Mouse (Mus musculus) cerebellum, adult 11-12 months (tissue): ENCODE results near the gene Irgm1.
"Not testable (repeated sequence)": the region's sequence is repeated elsewhere in the genome, so short reads cannot be mapped to it uniquely, and the experiment has no call there.

Source experiments
- DNase-seq: peaks from one replicate; pipeline ENCODE4 v3.0.0; 2022

The Irgm1 gene

DNA sequence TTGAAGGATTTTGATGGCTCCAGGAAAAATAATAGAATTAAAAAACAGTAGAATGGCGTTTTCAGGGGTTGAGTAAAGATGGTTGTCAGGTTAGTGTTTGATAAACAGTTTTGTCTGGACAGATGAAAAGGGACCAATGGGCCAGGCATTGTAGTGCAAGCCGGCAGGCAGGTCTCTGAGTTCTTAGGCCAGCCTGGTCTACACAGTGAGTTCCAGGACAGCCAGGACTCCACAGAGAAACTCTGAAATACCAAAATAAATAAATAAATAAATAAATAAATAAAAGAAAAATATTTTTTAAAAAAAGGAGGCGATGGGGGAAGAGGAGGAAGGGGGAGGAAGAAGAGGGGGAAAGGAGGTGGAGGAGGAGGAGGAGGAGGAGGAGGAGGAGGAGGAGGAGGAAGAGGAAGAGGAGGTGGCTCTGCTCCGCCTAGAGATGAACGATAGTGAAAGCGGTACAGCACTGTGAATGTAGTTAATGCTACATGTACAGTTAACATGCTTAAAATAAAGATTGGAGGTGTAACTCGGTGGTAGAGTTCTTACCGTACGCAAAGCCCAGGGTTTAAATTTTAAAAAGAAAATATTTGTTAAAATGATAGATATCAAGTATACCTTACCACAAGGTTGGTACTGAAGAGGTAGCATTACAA, 38.3 kb downstream of the Irgm1 start:
- no peak for DNase-seq

GRCm38 (mm10) chr11:48831273-48831672, 40.2 kb downstream of the Irgm1 start:
- no peak for DNase-seq

DNA sequence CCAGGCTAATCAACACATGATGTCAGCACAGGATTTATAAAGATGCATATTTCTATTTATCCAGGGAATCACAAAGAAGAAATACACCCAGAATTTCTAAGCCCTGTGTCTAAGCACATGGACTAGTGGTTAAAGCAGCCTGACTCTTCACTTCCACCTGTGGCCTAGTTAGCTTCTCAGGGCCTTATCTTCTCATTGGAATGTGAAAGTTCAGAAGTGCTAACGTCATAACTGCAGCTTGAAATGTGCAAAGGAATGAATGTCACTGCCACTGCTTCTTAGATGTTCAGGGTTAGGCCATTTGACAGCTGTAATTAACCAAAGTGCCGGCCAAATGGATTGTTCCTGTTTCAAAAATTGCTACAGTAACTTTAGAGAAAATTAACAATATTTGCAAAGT, 41.2 kb downstream of the Irgm1 start:
- DNase-seq, result no peak

DNA sequence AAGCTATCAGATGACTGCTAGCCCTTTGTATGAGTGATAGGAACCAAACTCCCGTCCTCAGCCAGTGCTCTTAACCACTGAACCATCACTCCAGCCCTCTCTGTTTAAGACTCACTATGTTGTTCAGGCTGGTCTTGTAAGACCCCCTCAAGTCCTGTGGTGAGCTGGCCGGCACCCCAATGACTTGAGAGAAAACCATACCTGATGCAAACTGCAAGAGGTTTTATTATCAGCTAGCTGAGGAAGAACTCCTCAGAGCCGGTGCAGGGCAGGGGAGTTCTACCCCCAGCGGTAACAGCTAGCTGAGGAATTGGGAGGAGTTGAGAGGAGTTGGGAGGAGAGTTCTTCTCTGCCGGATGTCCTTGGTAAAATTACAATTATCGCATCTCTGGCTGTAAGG, 43.6 kb downstream of the Irgm1 start:
- DNase-seq, result no peak

DNA sequence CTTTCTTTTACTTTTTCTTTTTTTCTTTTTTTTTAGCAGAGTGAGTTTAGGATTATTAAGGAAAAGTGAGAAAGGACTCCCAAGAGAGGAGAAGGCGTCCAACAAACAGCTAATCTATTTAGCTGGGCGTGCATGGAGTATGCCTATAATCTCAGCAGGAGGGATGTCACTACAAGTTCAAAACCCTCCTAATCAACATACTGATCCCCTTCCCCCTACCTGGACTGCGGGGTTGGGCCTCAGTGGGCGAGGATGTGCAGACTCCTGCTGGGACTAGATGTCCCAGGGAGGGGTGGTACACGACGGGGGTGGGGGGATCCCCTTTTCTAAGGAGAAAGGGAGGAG, 44.8 kb downstream of the Irgm1 start:
- no peak for DNase-seq

DNA sequence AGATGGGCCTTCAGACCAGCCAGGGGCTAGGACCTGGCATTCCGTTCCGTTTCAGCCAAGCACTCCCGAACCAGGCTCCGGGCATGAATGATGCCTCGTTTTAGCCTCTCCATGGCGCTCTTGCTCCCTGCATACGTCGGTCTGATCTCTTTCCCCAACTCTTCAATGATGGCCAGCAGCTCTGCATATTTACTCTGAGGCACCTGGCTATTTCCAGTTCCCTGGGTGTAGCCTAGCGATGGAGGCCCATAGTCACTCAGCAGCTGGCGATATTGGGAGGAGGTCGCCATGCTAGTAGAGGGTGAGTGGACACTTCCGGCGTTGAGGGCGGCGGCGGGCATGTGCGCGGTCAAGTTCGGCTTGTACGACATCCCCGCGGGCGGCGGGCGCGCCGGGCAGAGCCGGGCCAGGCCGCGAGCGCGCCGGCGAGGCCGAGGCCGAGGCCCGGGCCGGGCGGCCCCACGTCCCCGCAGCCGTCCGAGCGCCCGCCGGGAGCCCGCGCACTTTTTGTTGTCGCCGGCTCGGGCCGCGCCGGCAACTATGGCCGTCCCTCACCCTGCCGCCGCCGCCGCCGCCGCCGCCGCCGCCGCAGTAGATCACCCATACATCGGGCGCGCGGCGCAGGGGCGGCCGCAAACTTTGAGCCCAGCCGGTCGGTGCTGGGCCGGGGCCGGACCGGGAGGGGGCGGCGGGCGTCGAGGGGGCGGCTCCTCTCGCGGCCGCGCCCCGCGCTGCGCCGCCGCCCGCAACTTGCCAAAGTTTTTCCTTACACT, 45.3 kb downstream of the Irgm1 start, which contains the start of the genes Trim7 and Gm12184:
Gene Trim7, plus strand, starts transcription at position 162 of the 773 bp plus-strand sequence.
Gene Gm12184, minus strand, starts transcription at position 677 of the 773 bp plus-strand sequence.
- DNase-seq, result not testable (repeated sequence)

- no peak for DNase-seq
Measured at GRCm38 (mm10) chr11:48824311-48824830, 47.1 kb downstream of the Irgm1 start.

- DNase-seq, result no peak
Measured at GRCm38 (mm10) chr11:48823536-48823972, 47.9 kb downstream of the Irgm1 start.

DNA sequence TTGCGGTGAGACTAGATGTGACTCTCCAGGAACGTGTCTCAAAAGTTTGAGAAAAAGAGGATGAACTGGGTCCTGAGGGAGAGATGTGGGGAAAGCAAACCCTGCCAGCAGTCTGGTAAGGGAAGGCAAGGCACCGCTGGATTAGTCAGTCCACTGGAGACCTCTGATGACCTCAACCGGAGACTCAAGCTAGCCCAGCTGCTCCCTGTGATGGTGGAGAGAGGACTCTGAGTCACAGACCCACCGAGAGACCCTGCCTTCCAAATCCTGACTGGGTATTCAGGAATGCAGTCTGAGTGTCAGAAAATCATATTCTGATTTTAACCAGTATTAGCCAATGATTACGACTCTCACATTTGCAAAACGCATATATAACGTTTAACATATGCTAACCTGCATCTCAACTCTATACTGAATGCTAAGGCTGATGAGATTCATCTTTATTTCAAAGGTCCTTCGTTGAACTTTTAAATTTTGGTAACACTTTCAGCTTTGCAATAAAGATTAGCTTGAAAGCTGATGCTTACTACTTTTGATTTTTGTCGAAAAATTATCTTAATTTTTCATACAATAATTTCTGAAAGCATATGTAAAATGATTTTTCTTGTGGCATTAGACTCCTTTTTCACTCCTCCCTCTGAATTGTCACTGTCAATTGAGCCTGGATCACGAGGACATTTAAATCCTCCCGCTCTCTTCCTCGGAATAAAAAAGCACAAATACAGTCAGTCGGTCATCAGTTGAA, 48.5 kb downstream of the Irgm1 start:
- DNase-seq, result no peak

DNA sequence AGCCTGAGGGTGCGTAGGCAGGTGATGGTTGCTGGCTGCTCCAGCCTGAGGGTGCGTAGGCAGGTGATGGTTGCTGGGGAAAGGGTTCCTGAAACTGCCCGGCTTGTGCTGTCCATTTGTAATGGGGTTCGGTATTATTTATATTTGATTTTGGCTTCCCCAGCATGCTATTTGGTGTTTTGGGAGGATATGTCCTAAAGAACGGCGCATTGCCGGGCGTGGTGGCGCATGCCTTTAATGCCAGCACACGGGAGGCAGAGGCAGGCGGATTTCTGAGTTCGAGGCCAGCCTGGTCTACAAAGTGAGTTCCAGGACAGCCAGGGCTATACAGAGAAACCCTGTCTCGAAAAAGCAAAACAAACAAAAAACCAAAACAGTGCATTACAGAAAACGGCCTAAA, 50.2 kb downstream of the Irgm1 start:
- not testable (repeated sequence) for DNase-seq

GRCm38 (mm10) chr11:48820308-48820674, 51.2 kb downstream of the Irgm1 start:
- no peak for DNase-seq

DNA sequence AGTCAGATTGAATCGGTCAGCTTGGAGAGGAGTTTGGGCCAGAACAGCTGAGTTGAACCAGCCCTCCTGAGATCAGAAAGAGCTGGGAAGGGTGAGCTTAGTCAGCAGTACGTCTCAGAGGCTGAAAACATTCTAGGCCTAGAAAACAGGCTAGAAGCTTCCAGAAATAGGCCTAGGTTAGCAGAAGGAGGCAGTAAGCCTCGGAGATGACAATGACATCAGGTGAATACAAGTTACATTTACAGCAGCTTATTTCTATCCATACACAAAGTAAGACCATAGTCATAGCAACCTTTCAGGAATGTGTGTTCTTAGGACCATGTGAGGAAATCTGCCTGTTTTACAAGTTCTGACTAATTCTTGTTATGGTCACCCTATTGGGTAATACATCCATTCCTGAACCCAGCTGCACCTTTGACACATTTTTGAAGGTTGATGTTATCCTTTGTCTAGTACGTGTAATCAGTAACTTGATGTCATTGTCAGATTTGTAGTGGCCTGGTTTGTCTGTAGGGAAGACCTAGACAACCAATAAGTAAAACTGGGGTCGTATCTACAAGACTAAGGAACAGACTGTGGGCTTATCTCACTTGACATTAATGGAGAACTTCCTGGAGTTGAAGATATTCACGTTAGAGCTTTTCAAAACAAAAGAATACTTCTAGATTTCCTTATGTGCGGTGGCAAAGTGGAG, 51.7 kb downstream of the Irgm1 start:
- DNase-seq, result no peak

DNA sequence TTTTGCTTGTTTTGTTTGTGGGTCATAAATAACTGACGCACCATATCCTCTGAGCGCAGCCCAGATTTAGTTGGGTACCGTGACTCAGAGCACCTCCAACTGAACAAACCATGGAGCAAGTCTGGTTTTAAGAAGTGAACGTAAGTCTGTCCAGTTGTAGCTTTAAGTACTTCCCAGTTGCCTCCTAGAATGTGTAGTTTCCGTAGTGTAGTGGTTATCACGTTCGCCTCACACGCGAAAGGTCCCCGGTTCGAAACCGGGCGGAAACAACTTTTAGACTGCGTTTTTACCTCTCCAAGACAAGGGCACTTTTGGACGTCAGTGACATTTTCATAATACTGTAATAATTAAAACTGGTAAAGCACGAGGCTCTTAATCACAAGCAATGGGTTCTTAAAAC, 53.1 kb downstream of the Irgm1 start:
- DNase-seq, result peak; percentile 75

DNA sequence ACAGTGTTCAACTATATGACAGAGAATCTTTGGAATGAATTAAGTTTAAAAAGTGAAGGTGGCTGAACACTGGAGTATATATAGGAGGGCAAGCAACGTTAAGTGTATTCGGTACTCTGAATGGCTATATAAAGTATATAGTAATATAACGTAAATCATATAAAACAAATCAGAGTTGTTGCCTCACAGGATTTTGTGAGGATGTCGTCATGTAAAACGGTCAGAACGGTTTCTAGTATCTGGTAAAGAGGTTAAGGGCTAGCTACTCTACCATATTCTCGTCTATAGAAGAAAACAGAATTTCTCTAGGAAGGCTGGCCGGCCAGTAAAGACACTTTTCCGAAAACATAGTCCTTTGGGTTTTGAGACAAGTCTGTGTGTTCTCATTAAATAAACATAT, 53.7 kb downstream of the Irgm1 start:
- no peak for DNase-seq

- peak; percentile 99 for DNase-seq
Measured at GRCm38 (mm10) chr11:48816800-48817665, 54.5 kb downstream of the Irgm1 start, which contains the start of gene Trim41. Gene Trim41 (minus strand): TSS chr11:48817353.

DNA sequence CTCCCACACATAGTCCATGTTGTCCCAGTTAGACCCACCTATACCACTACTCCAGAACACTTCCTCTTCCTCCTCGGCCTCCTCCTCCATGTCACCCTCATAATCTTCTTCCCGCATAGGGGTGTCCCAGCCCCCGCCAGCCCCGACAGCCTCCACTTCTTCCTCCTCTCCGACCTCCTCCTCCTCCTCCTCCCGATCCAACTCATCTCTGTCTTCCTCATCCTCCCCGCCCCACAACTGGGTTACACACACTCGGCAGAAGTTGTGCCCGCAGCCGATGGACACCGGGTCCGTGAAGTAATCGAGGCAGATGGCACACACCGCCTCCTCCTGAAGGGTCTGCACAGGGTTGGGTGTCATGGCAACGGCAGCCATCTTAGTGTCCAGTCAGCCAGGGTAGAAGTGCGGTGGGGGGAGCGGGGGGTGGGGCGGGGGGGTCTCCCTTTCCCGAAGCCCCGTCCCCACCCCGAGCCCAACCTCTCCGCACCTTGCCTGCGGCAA, 55.2 kb downstream of the Irgm1 start:
- peak; percentile 84 for DNase-seq

GRCm38 (mm10) chr11:48815851-48816250, 55.6 kb downstream of the Irgm1 start:
- no peak for DNase-seq

DNA sequence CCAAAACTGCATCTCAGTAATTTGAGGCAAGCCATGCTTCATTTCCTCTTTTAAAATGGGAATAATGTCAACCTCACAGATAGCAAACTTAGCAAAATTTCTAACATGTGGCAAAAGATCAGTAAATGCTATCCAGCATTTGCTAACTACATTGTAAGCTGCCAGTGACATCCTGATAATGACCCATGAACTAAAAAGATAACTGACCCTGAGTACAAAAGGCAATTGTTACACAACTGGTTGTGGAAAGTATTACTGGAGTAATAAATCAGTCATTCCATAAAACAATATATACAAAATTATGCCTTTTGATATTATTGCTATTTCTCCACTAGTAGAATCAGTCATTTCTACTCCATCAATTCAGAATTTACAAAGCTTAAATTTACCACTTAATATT, 57.7 kb downstream of the Irgm1 start:
- DNase-seq, result no peak
